Mouse (Mus musculus) mesoderm, embryonic 11.5 days (tissue): ENCODE results near the gene Slc35f1.

Experiments
- DNase-seq: peaks from one replicate; pipeline ENCODE4 v3.0.0-alpha.2; 2012; ENCODE audit warnings: low read depth, low spot score

Slc35f1 gene

DNA sequence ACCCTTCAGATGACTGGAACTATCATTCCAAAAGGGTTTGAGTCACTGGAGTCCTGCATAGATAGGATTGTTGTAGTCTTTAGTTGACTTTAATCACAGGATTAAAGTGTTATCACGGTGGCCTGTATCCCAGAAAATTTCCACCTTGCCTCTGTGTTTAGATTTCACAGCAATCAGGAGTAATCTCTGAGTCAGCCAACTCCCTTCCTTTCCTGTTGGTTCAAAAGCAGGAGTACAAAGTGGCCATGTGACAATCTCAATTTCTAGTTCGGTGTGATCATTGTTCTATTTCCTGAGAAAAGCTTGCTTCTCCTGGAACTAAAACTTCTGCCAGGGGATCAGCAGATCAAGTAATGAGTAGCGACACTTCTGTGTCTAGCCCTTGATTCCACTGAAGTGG, 410.5 kb downstream of the Slc35f1 start:
- DNase-seq = no peak

DNA sequence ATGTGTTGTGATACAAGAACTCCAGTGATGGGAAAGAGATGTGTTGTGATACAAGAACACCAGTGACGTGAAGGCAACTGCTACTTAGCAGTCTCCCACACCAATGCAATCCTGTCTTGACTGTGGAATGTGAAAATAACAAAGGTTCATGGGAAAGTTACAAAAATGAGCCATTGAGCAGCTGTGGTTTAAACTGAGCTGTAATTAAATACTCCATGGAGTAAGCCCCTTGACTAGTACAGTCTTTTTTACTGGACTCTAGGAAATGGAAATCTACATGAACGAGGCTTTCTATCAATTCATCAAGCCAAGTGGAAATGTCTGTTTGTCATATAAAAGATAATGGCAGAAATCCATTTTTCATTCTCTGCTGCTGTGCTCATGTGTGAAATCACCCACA, 411.1 kb downstream of the Slc35f1 start:
- no peak for DNase-seq

DNA sequence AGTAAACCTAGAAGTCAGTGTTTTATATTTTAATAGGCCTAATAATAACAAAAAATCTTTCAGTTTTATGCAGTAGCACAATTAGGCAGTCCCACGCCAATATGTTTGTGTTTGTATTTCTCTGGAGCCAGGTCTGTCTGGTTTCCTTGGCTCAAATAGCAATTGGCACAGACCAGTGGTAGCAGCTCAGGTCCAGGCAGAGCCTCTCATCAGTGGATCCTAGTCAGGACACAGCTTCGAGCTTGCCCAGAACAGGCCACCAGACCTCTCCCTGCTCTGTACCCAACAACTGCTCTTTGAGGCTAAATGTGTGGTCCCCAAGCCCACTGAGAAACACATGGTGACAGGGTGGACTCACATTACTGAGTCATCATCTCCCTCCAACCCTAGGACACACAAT, 412.1 kb downstream of the Slc35f1 start:
- DNase-seq = no peak

DNA sequence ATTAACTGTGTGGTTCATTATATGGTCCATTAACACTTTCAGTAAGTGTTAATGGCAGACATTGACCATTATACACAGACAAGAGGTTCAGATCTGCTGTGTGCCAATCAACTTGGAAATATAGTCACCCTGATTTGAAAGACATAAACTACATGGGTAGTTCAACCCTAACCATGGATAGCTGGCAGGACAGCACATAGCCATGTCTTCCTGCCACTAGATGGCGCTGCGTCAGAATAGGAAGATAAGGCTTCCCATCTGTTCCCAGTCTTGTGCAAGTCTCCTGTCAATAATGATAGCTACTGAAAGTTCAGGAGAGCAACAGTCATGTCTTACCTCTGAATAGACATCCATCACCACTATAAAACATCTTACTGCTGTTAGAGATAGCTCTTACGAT, 424.7 kb downstream of the Slc35f1 start:
- peak; percentile 59 for DNase-seq

DNA sequence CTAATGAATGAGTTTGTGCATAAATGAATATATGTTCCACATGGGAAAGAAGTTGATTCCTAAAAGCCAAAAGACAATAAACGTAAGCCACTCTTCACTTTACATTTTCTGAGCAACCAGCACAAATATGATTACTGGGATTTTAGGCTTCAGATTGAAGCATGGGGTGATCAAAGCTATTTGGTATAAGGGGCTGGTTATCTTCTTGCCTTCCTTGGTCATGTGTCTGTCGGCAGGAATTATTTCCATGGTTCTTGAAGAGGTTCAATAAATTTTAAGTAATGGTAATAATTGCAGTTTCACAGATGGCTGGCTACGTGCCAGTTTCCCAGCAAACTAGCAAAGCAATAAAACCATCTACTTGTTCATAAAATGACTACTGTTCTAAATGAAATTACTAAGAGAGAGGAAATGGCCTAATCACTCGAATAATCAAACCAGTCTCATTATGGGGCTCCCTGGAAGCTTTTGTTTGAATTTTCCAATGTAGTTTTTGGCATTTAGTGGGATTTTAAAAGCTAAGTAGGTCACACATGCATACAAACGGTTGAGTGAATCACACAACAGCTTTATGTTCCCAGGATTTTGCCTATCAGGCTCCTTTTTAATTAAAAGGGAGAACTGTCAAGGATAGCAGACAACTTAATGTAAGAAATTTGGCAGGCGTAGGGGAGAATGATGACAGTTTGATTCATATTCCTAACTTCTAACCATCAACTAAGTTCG, 425.5 kb downstream of the Slc35f1 start:
- DNase-seq = no peak

DNA sequence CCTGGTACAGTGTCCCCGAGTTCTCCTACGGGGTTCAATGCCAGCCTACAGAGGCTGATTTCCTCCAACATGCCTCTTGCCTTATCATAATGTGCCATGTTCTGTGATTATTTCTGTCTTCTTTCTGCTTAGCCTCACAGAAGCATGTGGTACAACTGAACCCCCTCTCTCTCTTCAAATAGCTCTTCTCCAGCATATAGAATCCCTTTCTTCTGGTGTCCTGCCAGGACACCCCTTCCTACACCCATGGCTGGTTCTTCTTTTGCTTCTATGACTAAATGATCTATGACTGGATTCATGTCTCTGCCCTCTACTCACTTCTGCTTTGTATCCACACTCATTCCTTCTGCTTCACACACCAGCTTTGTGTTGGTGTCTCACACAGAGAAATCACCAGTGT, 430.3 kb downstream of the Slc35f1 start:
- no peak for DNase-seq

DNA sequence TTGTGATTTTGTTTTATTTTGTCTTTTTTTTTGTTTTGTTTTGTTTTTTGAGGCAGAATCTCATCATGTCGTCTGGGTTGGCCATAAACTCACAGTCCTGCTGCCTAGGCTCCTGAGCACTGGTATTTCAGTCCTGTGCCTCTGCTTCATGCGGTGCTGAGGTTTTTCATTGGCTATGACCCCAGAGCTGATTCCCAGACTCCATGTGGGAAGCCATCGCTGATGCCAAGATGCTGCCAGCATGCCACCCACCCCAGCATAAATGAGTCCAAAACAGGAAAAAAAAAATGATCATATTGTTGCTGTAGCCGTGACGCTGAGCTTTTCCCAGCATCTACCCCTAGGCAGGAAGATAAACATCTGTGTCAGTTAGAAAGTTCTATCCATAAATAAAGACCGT, 434.0 kb downstream of the Slc35f1 start:
- no peak for DNase-seq

DNA sequence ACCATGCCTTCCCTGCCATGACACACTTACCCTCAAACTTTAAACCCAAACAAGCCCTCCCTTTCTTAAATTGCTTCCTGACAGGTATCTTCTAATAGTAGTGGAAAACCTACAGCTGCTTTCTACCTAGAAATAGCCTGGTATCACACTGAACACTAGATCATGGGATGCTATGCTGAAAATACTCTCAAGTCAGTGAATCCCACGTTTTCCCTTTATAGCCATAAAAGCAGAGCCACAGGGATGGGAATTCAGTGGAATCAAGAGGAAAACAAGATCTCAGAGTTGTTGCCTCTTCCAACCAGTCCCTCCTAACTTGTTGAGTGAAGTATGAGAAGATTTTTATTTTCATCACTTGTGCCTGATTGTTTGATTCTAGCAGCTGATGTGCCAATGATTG, 442.4 kb downstream of the Slc35f1 start:
- no peak for DNase-seq

DNA sequence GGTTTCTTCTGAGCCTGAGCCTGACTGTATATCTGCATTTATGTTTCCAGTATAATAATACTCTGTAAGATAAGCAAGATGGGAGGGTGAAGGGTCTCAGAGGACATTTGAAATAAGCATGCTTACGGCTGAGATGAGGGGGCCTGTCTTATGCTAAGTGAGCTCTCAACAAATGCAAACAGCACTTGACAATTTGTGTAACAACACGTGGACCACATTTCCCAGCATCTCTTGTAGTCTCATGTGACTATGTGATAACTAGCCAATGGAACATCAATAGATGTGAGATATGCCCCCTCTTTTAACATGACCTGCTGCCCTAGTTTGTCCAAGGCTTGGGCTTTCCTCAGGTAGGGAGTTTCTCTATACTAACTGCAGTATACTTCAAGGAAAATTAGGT, 460.0 kb downstream of the Slc35f1 start:
- DNase-seq = no peak

DNA sequence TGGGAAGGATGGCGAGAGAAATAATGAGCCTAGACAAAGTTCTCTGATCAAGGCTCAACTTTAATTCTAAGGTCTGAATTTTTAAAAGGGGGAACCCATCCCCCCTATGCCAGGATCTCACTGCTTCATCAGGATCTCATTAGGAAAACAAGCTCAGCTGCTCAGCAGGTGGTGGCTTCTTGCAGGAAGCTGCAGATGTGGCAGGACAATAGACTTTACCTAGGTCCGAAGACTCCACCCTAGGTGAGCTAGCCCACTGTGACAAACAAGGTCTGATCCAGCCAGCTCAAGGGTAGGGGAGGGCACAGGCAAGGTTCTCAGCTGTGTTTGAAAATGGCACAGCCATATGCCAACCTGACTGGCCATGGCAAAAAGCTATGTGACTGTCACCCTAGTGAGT, 460.6 kb downstream of the Slc35f1 start:
- no peak for DNase-seq

DNA sequence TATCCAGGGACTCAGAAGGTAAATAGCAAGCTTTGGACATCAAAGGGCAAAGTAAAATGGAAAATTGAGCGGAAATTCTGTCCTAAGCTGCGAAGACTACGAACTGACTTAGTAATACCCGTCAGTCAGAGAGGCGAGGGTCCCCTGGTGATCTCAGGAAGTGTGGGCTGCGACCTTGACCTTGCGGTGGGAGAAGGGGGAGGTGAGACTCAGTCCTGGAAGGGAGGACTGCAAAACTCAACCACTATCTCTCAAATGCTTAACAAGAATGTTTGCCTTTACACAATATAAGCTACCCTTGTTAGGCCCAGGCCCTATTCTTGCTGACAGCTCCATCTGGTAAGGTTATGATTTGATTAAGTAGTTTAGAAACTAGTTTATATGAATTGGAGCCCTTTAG, 466.0 kb downstream of the Slc35f1 start:
- peak; percentile 28 for DNase-seq

DNA sequence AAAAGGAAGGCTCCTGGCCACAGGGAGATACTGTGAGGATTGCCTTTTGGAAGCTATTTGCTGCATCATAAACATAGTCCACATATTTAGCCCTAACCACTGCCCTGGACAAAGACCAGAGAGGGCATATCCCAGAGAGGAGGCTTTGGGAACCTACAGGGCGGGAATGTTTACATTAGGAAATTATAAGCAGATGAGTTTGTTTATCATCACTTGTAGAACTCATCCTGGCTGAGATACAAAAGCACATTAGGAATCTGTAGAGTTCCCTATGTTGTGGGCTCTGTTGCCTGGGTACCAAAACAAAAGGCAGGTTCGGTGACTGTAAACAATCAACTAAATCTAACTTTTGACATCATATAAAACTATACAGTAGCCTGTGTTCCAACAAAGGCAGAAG, 467.4 kb downstream of the Slc35f1 start:
- no peak for DNase-seq
